Mouse (Mus musculus) erythroblast, adult 5-6 weeks (primary cell): ENCODE results near the gene Abhd6. TPM values are rescaled to one million over a fixed set of nuclear protein-coding genes. Genes with fewer than 3 reads are reported as not detected.

Experiments
- ATAC-seq: replicated peaks from 2 replicates; pipeline ENCODE4 v1.8.0; 2016; ENCODE audit warnings: moderate number of reproducible peaks, mild to moderate bottlenecking, moderate TSS enrichment, inconsistent platforms; ENCODE audit not compliant: poor library complexity, low FRiP score, severe bottlenecking
- total RNA-seq, 2 experiments: library from RNA; stranded (forward) in 1 of 2; stranded (reverse) in 1 of 2; fragments of 150-400 nt in 1 of 2; fragments of 200-764, 138-1000 nt in 1 of 2; gene quantifications; 2 replicates each; pipeline versions ENCODE4 v1.2.3 to v1.2.4; 2015 to 2017; ENCODE audit warnings: low replicate concordance in 2 of 2

Gene Abhd6
- total RNA-seq, 2 experiments from 2014 or later, result not detected

DNA sequence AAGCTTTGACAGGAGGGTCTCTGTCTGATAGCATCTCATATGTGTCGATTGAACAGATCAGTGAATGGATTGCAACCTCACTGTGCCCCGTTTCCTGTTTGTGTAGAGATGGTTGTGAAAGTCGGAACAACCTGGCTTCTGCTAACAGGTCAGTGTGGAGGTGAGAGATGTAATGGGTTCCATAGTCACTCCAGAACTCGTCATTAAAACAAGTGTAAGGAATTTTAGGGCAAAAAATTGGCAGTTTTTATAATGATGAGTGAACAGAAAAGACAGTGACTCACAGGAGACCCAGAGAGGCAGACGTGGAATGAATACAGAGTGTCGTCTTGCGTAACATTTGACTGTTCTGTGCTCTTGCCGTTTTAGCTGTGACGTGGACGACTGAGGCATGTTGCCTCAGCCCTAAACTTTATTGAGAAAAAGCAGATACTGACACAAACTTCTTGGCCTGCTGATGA lies 96.9 kb downstream of the Abhd6 start:
- ATAC-seq, result no peak

GRCm38 (mm10) chr14:8101886-8102285 lies 99.2 kb downstream of the Abhd6 start:
- ATAC-seq, result no peak

GRCm38 (mm10) chr14:8102676-8103075 lies 100.0 kb downstream of the Abhd6 start:
- no peak for ATAC-seq

Other genes with a start within 250 kb of the Abhd6 start
- not detected in 2 replicates for gene Gm26661, start 211.3 kb upstream of the Abhd6 start, total RNA-seq (2015; ENCODE audit: low replicate concordance)
- not detected in 2 replicates for gene Gm26661, start 211.3 kb upstream of the Abhd6 start, total RNA-seq (2017; ENCODE audit: low replicate concordance)
- gene Flnb, start 184.9 kb upstream of the Abhd6 start, total RNA-seq (2015; ENCODE audit: low replicate concordance), result 2.7 and 3.8 TPM in 2 replicates
- gene Flnb, start 184.9 kb upstream of the Abhd6 start, total RNA-seq (2017; ENCODE audit: low replicate concordance), result 2.0 and 2.2 TPM in 2 replicates
- gene Gm45521, start 45.6 kb upstream of the Abhd6 start, total RNA-seq (2015; ENCODE audit: low replicate concordance), result not detected in 2 replicates
- gene Gm45521, start 45.6 kb upstream of the Abhd6 start, total RNA-seq (2017; ENCODE audit: low replicate concordance), result not detected in 2 replicates
- 0.19 TPM in 1 of 2 replicates, not detected in the other for gene Dnase1l3, start 8.3 kb upstream of the Abhd6 start, total RNA-seq (2015; ENCODE audit: low replicate concordance)
- not detected in 2 replicates for gene Dnase1l3, start 8.3 kb upstream of the Abhd6 start, total RNA-seq (2017; ENCODE audit: low replicate concordance)
- gene Rpp14, start 77.5 kb downstream of the Abhd6 start, total RNA-seq (2015; ENCODE audit: low replicate concordance), result 5.4 and 7.1 TPM in 2 replicates
- 11.7 and 14.0 TPM in 2 replicates for gene Rpp14, start 77.5 kb downstream of the Abhd6 start, total RNA-seq (2017; ENCODE audit: low replicate concordance)
- 11.7 and 16.1 TPM in 2 replicates for gene Pxk, start 95.3 kb downstream of the Abhd6 start, total RNA-seq (2015; ENCODE audit: low replicate concordance)
- 3.9 and 9.6 TPM in 2 replicates for gene Pxk, start 95.3 kb downstream of the Abhd6 start, total RNA-seq (2017; ENCODE audit: low replicate concordance)
- 26.9 and 51.2 TPM in 2 replicates for gene Pdhb, start 170.1 kb downstream of the Abhd6 start, total RNA-seq (2015; ENCODE audit: low replicate concordance)
- 56.0 and 56.1 TPM in 2 replicates for gene Pdhb, start 170.1 kb downstream of the Abhd6 start, total RNA-seq (2017; ENCODE audit: low replicate concordance)
- 1.2 and 2.3 TPM in 2 replicates for gene Kctd6, start 211.2 kb downstream of the Abhd6 start, total RNA-seq (2015; ENCODE audit: low replicate concordance)
- 5.4 and 6.6 TPM in 2 replicates for gene Kctd6, start 211.2 kb downstream of the Abhd6 start, total RNA-seq (2017; ENCODE audit: low replicate concordance)